Mouse (Mus musculus) stomach, embryonic 14.5 days (tissue): ENCODE results near the gene Evi5. TPM values are rescaled to one million over a fixed set of nuclear protein-coding genes. Genes with fewer than 3 reads are reported as not detected.

Source experiments
- ATAC-seq: fragments of 200-750 bp; cut with Nextera tagmentation; 2 replicates; pipeline ENCODE4 v1.8.0; 2017; ENCODE audit warnings: low read depth, moderate TSS enrichment; ENCODE audit not compliant: insufficient number of reproducible peaks, insufficient read depth, low FRiP score
- H3K27ac ChIP-seq: fragments of 300-500 bp; sonication (generic); 2 replicates; pipeline ENCODE4 v1.5.1; 2014; ENCODE audit warnings: mild to moderate bottlenecking, low read length, moderate library complexity, mixed read lengths
- H3K27me3 ChIP-seq: fragments of 300-500 bp; sonication (generic); 2 replicates; pipeline ENCODE4 v1.6.1; 2014; ENCODE audit warnings: low read length, control low read depth, mixed read lengths; ENCODE audit not compliant: control insufficient read depth, insufficient read depth
- H3K36me3 ChIP-seq: fragments of 300-500 bp; sonication (generic); 2 replicates; pipeline ENCODE4 v1.6.1; 2014; ENCODE audit warnings: mild to moderate bottlenecking, control low read depth, low read length, moderate library complexity, mixed read lengths; ENCODE audit not compliant: control insufficient read depth, insufficient read depth
- H3K4me1 ChIP-seq: fragments of 300-500 bp; sonication (generic); 2 replicates; pipeline ENCODE4 v1.6.1; 2014; ENCODE audit warnings: low read length, control low read depth, mixed read lengths; ENCODE audit not compliant: control insufficient read depth, insufficient read depth
- H3K4me2 ChIP-seq: fragments of 300-500 bp; sonication (generic); replicated peaks from 2 replicates; pipeline ENCODE4 v1.6.1; 2014; ENCODE audit warnings: low read depth, low read length, control low read depth
- H3K4me3 ChIP-seq: fragments of 300-500 bp; sonication (generic); 2 replicates; pipeline ENCODE4 v1.5.1; 2014; ENCODE audit warnings: low read depth, low read length, control low read depth
- H3K9ac ChIP-seq: fragments of 300-500 bp; sonication (generic); replicated peaks from 2 replicates; pipeline ENCODE4 v1.6.1; 2014; ENCODE audit warnings: low read depth, mild to moderate bottlenecking, control low read depth, low read length, moderate library complexity, mixed read lengths
- H3K9me3 ChIP-seq: fragments of 300-500 bp; sonication (generic); 2 replicates; pipeline ENCODE4 v1.6.1; 2016; ENCODE audit warnings: low read depth, low read length, control low read depth; ENCODE audit not compliant: control insufficient read depth
- WGBS: fragments of 180-500 bp; shearing (Covaris S2); extraction: QIAGEN DNeasy Blood & Tissue Kit; methylation state at CpG from one replicate; pipeline ENCODE4 v1.1.7; 2014; 5-methylcytosine and 5-hydroxymethylcytosine counted together
- polyA plus RNA-seq: library from polyadenylated mRNA; unstranded; fragments of >200 nt; fragmentation: Nextera tagmentation; extraction: Ambion mirVana; gene quantifications from 2 replicates; pipeline ENCODE4 v1.2.1, GENCODE M21; 2014

The Evi5 gene
- polyA plus RNA-seq, 1 experiment from 2014 or later, result 71.8 TPM

DNA sequence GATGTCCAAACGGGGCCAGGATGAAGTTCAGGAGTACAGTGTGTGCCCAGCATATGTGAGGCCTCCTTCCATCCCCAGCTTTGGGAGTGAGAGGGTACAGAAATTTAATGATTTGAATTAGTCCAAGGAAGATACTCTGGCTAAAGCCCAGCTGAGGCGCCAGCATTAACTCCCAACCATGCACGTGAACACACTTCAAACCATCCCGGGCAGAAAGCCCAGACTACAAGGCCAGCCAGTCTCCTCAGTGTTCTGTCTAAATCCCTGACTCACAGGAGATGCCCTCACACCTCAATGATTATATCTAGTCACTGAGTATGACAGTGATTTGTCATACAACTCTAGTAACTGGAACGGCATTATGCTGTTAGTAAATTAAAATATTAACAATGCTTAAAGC lies 27.6 kb downstream of the Evi5 start:
- Histone ChIP-seq H3K4me2 (no peak overlapping the region), H3K27ac (no peak overlapping the region), H3K36me3 (no peaks in the 10 kb centered on the region), H3K9ac (no peak overlapping the region), H3K27me3 (no peaks in the 10 kb centered on the region), H3K9me3 (no peaks in the 10 kb centered on the region), H3K4me3 (no peak overlapping the region), H3K4me1 (no peaks in the 10 kb centered on the region)
- ATAC-seq, result no peak
- 73% methylated on average over 5 of the region's 5 CpGs for WGBS

GRCm38 (mm10) chr5:107840549-107841238 lies 34.2 kb downstream of the Evi5 start:
- 91% methylated on average over 5 of the region's 5 CpGs for WGBS
- H3K4me2 ChIP-seq, result no peak overlapping the region
- H3K9me3 ChIP-seq, result no peaks in the 10 kb centered on the region
- no peak overlapping the region for H3K4me3 ChIP-seq
- H3K4me1 ChIP-seq, result no peaks in the 10 kb centered on the region
- no peaks in the 10 kb centered on the region for H3K27me3 ChIP-seq
- peaks cover 5% of the 10 kb centered on the region for H3K36me3 ChIP-seq
- no peak for ATAC-seq
- H3K9ac ChIP-seq, result no peak overlapping the region
- no peak overlapping the region for H3K27ac ChIP-seq

GRCm38 (mm10) chr5:107838891-107839644 lies 35.8 kb downstream of the Evi5 start:
- WGBS, result 52% methylated on average over 3 of the region's 3 CpGs
- no peak overlapping the region for H3K4me3 ChIP-seq

GRCm38 (mm10) chr5:107834287-107834686 lies 40.6 kb downstream of the Evi5 start:
- Histone ChIP-seq H3K36me3 (no peaks in the 10 kb centered on the region), H3K9ac (no peak overlapping the region), H3K4me3 (no peak overlapping the region), H3K9me3 (0 out of 2 replicates have a peak, but pooled peaks cover 8% of the 10 kb centered on the region), H3K4me1 (peaks cover 10% of the 10 kb centered on the region; the same call in 1 of the 2 replicates), H3K27me3 (no peaks in the 10 kb centered on the region), H3K27ac (no peak overlapping the region), H3K4me2 (no peak overlapping the region)
- 56% methylated on average over 1 of the region's 1 CpGs for WGBS
- ATAC-seq, result no peak

More at GRCm38 (mm10) chr5:107838891-107839644, 35.8 kb downstream of the Evi5 start:
- Histone ChIP-seq H3K36me3 (peaks cover 5% of the 10 kb centered on the region), H3K27me3 (no peaks in the 10 kb centered on the region), H3K27ac (no peak overlapping the region), H3K9me3 (no peaks in the 10 kb centered on the region), H3K9ac (no peak overlapping the region), H3K4me1 (peaks cover 4% of the 10 kb centered on the region; the same call in 1 of the 2 replicates), H3K4me2 (no peak overlapping the region)
- ATAC-seq, result no peak

- H3K4me1 ChIP-seq, result peaks cover 10% of the 10 kb centered on the region; the same call in 1 of the 2 replicates
- no peak overlapping the region for H3K4me2 ChIP-seq
- no peak overlapping the region for H3K9ac ChIP-seq
- no peak overlapping the region for H3K4me3 ChIP-seq
- H3K9me3 ChIP-seq, result 0 out of 2 replicates have a peak, but pooled peaks cover 8% of the 10 kb centered on the region
- ATAC-seq, result no peak
- H3K27me3 ChIP-seq, result no peaks in the 10 kb centered on the region
- WGBS, result 88% methylated on average over 3 of the region's 3 CpGs
- no peak overlapping the region for H3K27ac ChIP-seq
- H3K36me3 ChIP-seq, result no peaks in the 10 kb centered on the region
Observed at GRCm38 (mm10) chr5:107831351-107831750, 43.6 kb downstream of the Evi5 start.

DNA sequence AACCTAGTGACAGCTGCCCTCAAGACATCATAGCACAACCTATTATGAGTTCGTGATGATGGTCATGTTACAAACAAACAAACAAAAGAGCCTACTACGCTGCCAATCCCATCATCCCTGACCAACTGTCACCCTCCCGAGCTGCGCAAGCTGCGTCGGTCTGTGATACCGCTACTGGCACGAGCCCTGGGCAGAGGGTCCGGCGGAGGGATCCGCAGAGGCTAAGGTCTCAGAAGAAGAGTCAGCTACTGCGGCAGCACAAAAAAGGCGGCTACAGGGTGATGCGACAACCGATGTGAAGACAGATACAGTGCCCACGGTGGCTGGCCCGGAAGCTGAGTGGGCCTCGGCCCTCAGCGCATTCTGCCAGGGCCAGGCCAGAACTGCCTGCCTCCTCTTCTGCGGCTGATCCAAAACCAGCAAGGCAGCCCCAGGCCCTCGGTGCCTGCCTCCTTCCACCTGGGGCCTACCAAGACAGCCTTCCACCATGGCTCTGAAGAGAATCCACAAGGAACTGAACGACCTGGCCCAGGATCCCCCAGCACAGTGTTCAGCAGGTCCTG lies 44.8 kb downstream of the Evi5 start, which contains the start of gene Ube2d2b:
Gene Ube2d2b (plus strand): TSS at position 102 of the 563 bp plus-strand sequence.
- no peak within 1 kb of the TSS for H3K4me2 ChIP-seq
- no peak within 1 kb of the TSS for H3K27ac ChIP-seq
- H3K9me3 ChIP-seq, result 0 out of 2 replicates have a peak, but pooled peaks cover 8% of the 10 kb centered on the region
- no peak within 1 kb of the TSS for H3K4me3 ChIP-seq
- H3K4me1 ChIP-seq, result peaks cover 10% of the 10 kb centered on the region; the same call in 1 of the 2 replicates
- H3K9ac ChIP-seq, result no peak within 1 kb of the TSS
- H3K36me3 ChIP-seq, result no peaks in the 10 kb centered on the region
- 93% methylated on average over 22 of the region's 22 CpGs for WGBS
- ATAC-seq, result no peak
- H3K27me3 ChIP-seq, result no peaks in the 10 kb centered on the region

DNA sequence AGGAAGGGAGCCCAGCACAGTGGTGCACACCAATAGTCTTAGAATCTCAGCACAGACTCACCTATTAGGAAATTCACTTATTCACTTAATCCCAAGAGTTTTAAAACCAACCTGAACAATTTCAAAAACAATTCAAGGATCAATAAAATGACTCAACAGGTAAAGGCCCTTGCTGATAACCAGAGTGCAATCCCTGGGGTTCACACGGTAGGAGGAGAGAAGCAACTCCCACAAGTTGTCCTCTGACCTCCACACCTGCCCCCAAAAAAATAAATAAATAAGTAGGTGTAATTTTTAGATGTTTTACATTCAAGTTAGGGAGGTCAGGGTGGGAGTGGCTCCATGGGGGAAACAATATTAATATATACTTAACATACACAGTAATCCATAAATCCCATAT lies 52.4 kb downstream of the Evi5 start:
- no peak overlapping the region for H3K9ac ChIP-seq
- H3K27ac ChIP-seq, result no peak overlapping the region
- no peak overlapping the region for H3K4me2 ChIP-seq
- 70% methylated on average over 1 of the region's 1 CpGs for WGBS
- no peak overlapping the region for H3K4me3 ChIP-seq
- H3K27me3 ChIP-seq, result no peaks in the 10 kb centered on the region
- no peaks in the 10 kb centered on the region for H3K36me3 ChIP-seq
- ATAC-seq, result no peak
- no peaks in the 10 kb centered on the region for H3K4me1 ChIP-seq
- no peaks in the 10 kb centered on the region for H3K9me3 ChIP-seq

- Histone ChIP-seq H3K27me3 (no peaks in the 10 kb centered on the region), H3K4me1 (no peaks in the 10 kb centered on the region), H3K9ac (no peak overlapping the region), H3K27ac (no peak overlapping the region), H3K4me3 (no peak overlapping the region), H3K4me2 (no peak overlapping the region), H3K9me3 (no peaks in the 10 kb centered on the region), H3K36me3 (peaks cover 18% of the 10 kb centered on the region)
- no peak for ATAC-seq
- 83% methylated on average over 2 of the region's 2 CpGs for WGBS
Observed at GRCm38 (mm10) chr5:107814651-107815050, 60.3 kb downstream of the Evi5 start.
